Mouse (Mus musculus) lung, postnatal 36 days (tissue): Measurements from ENCODE around the gene Cyp27a1.

Experiments used
- DNase-seq: peaks from one replicate; pipeline ENCODE4 v3.0.0; 2022; ENCODE audit warnings: mixed read lengths

Cyp27a1 gene

DNA sequence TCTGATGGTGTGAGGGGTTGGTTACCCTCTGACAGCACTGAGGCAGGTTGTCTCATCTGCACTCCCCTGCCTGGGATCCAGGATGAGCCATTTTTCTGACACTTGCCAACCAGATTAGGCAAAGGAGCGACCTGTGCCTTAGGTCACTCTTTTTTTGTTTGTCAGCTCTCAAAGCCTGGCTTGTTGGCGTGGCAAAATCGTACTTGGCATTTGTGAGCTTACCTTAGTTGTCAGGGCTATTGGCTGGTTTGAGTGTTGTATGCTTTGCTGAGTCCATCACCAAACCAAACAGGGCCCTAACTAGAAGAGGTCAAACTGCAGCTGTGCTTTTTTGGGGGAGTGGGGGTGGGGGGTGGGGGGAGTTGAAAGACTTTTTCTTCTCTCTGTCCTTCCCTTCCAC is 5.9 kb downstream of the Cyp27a1 start:
- no peak for DNase-seq

DNA sequence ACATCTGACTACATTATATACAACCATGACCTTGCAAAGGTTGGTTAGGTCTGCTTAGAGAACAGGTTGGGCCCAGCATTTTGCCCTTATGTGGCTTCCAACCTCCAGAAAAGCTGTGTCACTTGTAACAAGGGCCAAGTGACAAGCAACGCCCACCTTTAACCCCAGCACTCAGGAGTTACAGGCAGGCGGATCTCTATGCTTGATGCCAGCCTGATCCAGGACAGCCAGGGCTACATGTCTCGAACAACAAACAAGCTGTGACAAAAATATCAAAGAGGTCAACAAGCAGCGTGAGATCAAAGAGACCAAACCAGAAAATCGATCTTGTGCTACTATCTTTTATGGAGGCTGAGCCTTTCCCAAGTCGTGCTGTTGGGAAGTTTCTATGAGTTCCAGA is 8.3 kb downstream of the Cyp27a1 start:
- no peak for DNase-seq

DNA sequence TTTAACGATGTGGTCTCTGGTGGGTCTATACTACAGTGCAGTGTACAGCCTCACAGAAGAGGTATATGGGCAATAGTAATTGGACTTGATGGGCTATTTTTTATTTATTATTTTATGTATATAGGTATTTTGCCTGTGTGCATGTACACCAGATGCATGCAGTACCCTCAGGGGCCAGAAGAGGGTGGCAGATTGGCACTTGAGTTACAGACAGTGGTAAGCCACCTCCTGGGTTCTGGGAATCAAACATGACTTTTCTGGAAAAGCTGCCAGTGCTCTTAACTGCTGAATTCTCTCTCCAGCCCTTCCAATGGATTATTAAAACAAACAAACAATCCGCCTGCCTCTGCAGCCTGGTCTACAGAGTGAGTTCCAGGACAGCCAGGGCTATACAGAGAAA is 10.4 kb downstream of the Cyp27a1 start:
- DNase-seq: peak; percentile 21

DNA sequence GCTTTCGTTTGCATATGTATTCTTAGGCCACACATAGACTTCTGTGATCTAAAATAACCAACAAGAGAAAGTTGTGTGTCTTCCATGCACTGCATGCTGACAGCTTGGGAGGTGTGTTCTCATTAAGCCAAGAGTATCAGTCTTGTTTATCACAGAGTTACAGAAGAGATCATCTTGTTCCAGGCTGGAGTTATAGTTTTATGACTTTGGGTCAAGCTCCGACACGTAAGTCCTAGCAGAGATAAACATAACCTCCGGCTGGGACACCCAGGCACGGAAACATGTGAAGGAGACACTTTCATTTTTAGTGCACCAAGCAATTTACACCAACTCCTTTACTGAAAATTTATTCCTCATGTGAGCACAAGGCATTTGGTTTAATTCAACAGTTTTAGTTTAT is 12.7 kb downstream of the Cyp27a1 start:
- no peak for DNase-seq

DNA sequence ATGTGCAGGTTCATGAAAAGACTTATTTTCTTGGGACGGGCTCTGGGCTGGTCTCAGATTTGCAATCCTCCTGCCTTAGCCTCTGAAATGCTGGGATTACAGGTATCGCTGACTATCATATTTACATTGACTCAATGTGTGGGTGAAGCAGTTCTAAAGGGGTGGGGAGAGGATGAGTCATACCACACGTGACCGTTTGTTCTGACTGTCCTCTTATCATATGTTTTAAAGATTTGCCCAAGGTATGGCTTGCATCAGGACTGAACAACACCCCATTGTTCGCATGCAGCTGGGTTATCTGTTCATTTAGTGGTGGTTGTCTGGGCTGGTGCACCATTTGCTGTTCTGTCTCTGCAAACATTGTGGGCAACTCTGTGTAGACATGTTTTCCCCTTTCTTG is 13.3 kb downstream of the Cyp27a1 start:
- DNase-seq: no peak

DNA sequence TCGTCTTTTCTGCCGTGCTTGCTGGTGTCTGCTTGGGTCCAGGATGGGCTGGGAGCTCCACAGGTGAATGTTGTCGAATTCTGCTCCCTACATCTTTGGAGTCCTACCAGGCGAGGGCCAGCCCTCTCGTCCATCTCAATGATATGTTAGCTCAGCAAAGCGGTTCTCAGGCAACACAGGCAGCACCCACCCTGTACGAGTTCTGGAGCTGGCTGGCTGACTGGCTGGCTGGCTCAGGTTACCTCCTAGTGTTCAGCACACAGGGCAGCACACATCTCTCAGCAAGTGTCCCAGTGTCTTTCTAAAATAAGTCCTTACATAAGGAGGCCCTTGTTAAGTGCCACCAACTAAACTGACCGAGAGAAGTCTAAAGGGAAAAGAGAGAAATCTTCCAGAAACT is 15.1 kb downstream of the Cyp27a1 start:
- DNase-seq: no peak

DNA sequence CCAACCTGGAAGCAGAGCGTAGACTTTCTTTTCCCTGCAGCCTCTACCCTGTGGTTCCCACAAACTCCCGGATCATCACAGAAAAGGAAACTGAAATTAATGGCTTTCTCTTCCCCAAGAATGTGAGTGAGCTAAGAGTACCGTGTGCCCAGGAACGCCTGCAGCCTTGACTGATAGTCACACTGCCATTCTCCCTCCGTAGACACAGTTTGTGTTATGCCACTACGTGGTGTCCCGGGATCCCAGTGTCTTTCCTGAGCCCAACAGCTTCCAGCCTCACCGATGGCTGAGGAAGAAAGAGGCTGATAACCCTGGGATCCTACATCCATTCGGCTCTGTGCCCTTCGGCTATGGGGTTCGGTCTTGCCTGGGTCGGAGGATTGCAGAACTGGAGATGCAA is 23.6 kb downstream of the Cyp27a1 start:
- no peak for DNase-seq

DNA sequence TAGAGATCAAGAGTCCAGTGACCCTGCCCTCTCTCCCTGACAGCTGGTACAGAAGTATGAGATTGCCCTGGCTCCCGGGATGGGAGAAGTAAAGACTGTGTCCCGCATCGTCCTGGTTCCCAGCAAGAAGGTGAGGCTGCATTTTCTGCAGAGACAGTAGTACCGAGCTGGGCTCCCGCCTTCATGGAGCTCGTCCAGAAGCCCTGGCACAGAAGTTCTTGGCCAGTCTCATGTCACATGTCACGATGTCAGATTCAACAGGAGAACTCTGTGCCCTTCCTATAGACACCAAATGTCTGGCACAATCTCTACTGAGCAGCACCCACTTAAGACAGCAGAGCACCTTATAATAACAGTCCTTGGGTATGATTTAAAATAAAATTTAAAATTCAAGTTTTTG is 24.1 kb downstream of the Cyp27a1 start:
- no peak for DNase-seq

DNA sequence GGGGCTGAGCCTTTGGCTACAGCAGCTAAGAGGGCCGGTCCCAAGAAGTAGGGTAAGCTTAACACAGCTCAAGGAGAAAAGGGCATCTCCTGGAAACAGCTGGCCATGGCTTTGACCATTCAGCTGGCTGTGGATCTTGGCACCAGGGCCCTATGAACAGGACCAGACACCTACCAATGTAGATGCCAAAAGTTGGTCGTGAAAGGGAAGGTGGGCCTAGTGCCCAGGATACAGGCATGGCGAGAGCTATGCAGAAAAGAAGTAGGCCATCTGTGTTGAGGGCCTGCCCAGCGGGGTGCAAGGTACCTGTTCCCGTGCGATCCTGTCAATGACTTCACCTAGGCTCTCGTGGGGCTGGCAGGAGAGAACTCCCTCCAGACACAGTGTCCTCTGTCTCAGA is 27.5 kb downstream of the Cyp27a1 start:
- DNase-seq: no peak

DNA sequence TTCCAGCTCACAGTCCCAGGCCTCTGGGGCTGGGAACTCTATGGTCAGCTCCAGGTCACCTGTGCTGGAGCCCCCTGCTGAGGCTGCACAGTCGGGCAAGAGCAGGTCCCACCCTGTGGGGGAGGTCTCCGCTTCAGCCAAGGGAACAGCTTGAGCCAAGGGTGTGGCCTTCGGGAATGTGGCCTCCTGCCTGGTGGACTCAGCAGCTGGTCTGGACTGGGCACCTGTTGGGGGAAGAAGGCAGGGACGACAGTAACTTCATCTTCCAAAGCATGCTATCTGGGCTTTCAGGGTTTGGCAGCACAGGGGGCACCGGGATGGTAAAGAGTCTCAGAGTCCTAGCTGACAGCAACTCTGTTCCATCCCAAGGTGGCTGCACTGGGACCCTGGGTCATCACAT is 34.0 kb downstream of the Cyp27a1 start:
- DNase-seq: peak; percentile 32

DNA sequence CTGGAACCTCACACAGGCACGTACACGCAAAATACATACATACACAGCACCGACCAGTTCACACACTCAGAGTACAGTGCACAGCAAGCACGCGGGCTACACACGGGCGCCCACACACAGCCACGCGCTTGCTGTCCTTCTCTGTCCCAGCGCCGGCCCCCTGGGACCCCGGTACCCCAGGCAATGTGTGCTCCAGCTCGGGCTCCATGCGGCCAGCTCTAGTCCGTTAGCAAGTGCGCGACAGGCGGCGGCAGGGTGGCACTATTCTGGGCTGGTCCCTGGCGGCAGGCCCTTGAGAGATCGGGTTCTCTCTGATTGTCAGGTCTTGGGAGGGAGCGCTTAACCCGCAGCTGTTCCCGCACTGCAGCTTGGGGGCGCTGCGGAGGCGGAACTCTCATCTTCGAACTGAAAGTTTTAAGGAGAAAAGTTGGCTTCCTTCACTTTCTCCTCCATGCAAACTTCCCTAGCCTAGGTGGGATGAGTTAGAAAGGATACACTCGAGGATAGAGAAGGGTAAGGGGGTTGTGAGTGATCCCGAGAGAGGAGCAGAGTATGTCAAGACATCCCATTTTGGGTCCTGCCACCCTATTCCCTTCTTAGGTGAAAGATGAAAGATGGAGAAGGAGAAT is 35.4 kb downstream of the Cyp27a1 start, which contains the start of gene Prkag3:
TSS of gene Prkag3 (minus strand) at position 579 of the 629 bp plus-strand sequence.
- DNase-seq: peak; percentile 75

DNA sequence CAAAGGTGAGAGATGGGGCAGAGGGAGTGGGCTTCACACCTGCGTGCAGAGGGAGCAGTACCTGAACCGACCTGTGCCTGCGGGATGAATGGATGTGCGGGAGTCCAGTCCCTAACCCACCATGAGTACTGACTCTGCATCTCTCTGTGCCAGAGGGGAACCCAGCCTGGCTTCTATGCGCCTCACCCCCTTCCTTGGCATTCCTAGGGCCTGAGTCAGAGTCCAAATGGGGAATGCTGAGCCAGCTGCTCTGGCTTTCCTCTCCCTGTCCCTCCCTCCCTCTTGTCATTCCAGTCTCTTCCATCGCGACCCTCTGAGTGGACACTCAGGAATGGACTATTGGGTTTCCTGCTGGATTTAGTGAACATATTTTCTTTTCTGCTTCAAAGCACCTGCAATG is 35.9 kb downstream of the Cyp27a1 start:
- peak; percentile 77 for DNase-seq

DNA sequence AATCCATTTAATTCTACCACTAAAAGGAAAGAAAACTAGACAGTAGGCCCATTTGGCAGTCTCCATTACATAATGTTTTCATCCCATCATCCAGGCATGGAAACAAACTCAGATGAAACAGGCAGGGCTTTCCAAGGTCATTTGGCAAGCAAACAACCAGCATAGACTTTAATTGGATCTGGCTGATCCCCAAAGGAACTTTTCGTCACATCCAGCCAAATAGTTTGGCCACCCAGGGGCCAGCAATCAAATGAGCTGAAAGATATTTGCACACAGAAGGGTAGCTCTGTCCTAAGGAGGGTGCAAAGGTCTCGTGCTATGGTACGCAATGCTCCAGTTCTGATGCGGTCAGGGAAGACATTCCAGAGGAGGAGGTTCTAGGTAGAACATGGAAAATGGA is 37.3 kb downstream of the Cyp27a1 start:
- DNase-seq: peak; percentile 14

DNA sequence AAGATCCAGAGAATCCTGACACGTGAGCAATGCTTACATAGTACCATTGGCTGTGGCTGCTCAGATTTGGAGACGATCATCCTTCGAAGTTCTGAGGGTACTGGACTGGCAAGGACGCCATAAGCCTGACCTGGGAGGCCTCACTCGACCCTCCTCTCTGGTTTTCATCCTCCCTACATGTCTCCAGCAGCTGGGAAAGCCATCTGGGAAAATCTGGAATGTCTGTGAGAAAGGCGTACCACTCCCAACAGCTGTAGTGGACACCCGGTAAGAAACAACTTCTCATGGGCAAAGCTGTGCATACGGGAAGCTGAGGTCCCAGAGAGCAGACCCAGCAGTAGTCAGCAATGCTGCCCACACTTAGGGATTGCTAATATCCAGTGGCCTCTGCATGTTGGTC is 38.8 kb downstream of the Cyp27a1 start:
- no peak for DNase-seq

DNA sequence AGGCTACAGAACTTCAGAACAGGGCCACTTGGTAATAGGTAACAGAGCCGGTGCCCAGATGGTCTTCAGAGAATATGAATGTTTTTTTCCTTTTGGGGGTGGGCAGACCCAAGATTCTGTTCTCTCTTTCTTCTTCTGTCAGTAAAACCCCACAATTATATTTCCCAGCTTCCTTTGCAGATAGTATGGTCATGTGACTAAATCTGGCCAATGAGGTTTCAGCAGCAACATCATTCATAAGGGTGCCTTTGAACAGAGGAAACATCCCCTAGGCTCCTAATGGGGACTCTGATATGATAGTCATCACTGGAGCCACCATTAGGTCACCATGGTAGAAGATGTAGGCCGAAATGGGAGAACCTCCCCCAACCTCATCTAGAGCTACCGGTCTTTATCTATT is 39.5 kb downstream of the Cyp27a1 start:
- DNase-seq: no peak

DNA sequence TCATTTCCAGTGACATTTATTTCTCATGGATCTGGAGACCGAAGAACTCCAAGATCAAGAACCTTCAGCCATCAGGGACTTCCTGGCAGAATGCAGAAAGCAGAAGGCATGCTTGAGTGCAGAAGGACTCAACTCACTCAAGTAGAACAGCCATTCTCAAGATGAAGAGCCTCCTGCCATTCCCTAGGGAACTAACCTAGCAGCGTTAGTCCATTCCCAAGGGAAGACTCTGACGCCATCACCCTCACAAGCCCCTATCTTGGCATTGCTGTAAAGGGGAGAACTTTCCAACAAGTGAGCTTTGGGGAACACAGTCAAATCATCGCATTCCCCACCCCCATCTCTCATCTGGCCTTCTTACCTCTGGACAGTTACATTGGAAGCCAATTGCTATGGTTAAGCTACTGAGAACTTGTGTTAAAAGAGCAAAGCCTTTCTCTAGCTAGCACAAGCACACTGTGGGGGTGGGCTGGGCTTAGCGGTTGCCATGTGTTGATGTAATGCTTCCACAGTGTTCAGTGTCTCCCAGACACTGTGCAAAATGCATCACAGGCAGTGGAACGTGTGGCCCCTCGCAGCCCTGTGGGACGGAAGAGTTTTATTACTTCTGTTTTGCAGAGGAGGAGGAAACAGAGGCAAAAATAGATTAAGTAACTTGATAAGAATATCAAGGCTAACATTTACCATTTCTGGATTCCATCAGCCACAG is 40.0 kb downstream of the Cyp27a1 start:
- no peak for DNase-seq

DNA sequence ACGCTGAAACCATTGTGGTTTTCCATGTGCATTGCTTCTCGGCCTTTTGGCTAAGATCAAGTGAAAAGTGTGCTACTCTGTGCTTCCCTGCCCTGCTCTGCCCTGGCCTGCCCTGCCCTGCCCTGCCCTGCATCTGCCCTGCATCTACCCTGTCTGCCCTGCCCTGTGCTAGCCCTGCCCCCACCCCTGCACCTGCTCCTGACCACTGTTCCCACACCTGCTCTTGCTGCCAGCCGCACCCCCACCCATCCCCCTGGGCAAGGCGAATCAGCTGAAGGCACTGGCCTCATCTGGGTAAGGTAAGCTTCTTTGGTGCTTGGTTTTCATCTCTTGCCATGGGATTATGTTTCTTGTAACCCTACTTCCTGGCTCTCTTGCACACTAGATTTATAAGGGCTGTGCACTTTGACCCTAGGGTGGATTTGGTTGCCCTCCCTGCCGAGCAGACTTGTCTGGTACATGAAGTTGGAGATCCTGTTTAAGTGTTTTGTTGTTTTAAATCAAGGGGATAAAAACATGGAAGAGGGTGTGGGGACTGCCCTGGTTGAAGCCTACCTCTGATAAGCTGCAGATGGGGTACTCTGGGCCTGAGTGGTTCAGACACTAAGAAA is 40.9 kb downstream of the Cyp27a1 start:
- no peak for DNase-seq

DNA sequence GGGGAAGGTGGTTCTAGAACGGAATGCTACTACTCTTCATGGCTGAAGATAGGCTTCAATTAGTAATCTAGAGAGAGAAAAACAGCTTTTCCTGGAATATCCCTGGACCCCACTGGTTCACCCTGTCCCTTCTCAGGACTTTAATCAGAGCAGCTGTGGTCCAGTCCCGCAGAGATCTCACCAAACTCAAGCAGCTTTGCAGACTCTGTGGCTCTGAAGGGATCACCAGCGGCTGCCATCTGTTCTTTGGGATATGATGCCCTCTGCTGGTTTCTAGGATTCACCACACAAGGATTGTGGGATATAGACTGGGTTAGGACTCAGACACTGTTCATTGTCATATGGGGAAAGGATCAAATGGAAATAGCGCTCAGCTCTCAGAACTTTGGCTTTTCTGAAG is 46.4 kb downstream of the Cyp27a1 start:
- DNase-seq: peak; percentile 73

DNA sequence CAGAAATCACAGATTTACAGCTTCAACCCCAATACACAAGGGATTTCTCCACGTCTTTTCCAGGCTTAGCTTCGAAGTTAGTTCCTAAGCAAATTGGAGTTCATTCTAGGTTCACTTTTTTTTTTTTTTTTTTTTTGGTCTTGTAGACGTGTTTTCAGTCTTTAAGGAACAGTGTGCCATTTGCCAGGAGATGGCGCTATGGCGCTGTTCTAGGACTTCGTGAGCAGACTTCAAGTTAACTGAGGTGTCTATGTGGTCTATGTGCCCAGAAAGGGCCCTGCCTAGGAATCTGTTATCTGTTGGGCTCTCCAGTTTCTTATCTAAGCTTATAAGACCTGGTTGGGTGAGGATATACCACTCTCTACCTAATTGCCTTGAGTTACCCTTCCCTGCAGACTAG is 49.7 kb downstream of the Cyp27a1 start:
- peak; percentile 82 for DNase-seq

DNA sequence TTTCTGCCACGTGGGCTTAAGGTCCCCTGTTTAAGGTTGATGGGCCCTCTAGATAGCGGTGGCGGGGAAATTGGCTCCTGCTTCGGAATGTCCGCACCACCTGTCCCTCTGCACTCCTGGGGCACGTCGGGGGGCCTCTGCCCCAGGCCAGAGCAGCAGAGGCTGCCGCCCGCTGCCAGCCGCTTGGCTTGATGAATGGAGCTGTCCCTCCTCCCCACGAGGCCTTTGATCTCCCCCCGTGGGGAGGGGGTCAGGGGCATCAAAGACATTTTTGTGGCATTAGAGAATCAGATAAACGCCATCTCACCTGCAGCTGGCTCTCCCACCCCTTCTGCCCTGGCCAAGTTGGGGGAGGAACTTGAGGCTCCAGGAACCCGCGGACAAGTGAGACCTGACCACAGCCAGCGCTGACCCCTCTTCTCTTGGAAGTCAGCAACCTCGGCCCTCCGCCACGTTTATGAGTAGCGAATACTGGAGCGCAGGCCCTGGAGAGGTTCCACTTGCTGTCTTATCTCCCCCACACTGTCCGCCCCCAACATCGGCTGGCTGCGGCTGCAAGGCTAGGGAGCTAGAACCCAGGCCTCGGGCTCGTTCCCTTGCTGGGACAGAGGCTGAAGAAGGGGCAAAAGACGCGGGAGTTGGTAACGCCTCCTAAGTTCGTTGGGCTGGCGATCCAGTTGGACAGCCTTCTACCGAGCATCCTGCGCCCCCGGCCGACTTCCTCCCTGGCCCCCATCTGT is 57.5 kb downstream of the Cyp27a1 start:
- no peak for DNase-seq

DNA sequence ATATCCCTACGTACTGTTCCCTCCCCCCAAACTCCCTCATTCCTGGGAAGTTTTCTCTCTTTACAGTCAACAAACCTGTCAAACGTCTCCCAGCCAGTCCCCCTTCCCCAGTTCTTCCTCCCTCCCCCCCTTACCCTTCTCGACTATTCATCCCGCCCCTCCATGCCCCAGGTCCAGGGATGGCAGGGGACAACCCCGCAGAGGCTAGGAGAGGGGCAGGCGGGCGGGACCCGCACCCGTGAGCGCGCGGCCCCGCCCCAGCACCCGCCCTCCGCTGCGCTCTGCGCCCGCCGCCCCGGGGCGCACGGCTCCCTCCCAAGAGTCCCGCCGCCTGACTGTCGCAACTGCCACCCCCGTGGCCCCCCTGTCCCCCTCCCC is 58.1 kb downstream of the Cyp27a1 start:
- no peak for DNase-seq

DNA sequence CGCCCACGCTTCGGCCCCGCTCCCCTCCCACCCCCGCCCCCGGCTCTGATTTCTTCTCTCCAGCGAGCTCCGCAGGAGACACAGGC is 58.3 kb downstream of the Cyp27a1 start, which contains the start of gene Wnt6:
TSS of gene Wnt6 (plus strand) at position 48 of the 86 bp plus-strand sequence.
- DNase-seq: no peak

DNA sequence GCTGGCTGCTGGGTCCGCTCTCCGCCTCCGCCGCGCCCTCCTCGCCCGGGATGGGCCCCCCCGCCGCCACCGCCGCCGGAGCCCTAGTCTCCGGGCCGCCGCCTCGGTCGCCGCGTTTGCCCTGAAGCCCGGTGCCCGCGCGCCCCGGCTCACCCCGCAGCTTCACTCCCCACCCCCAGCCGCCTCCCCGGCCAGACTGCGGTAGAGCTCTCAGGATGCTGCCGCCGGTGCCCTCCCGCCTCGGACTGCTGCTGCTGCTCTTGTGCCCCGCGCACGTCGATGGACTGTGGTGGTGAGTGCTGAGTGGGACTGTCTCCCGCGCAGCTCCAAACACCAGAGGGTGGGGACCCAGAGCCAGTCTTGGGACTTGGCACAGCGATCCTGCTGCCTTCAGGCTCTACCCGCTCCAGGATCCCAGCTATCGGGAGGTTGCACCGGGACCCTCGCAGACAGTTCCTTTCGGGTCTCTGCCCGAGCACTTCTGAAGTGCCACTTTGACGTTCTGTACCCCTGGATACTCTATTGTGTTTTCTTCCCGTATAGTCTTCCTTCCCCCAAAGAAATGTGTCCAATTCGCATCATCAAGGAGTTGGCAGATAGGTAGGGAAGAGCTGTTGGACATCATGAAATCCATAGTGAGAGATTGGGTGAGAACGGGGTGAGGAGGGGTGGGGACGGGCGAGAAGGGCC is 58.7 kb downstream of the Cyp27a1 start:
- no peak for DNase-seq

DNA sequence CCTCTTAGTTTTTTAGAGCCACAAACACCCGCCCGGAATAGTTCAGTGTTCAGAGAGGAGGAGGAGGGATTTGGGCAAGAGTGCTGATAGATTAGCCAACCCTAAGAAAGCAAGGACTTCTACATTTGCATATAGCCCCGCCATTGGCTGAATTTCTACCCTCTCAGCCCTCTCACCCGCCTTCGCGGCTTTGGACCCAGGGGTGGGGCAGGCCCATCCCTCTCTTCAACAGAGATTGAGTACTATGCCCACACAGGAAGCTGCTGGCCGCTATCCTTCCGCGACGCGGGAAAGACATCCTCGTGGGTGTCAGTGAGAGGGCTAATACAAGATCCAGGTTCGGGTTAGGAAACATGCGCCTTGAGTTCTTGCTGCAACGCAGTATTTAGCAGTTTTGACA is 59.8 kb downstream of the Cyp27a1 start:
- DNase-seq: peak; percentile 89
